In genomic region chr12:51819951-51820498, GRCm38 (mm10) we compare ENCODE assay signal across 1 mouse cellular context.
TF ChIP-seq lines count a peak whose summit lies in the region.

No protein-coding gene starts in this region.

TF ChIP-seq in MEL, 35 proteins besides CTCF, POLR2A, EP300 and RAD21 (continued from another document):
- TF ChIP-seq USF1 (IDR thresholded peaks at IDR 0.05; ENCODE audit: low read depth, low read length) (peak; percentile 57; the same call in 1 of the 2 replicates), ZNF384 (IDR thresholded peaks at IDR 0.05; ENCODE audit: low read depth, low read length) (peak; percentile 37; the same call in 1 of the 2 replicates)
